ENCODE assay signal across 8 mouse cellular contexts in genomic region chr7:49521976-49522375, GRCm38 (mm10).
DNase-seq lines count a peak whose midpoint lies in the region; ATAC-seq lines count a peak whose summit lies in the region.

No protein-coding gene starts in this region.

- H3K9ac ChIP-seq in heart, embryonic 12.5 days: peak overlapping the region; percentile 60; the same call in 1 of the 2 replicates
- no peak overlapping the region for H3K9ac ChIP-seq in midbrain, embryonic 13.5 days (replicated peaks)

- no peaks in the 10 kb centered on the region for H3K27me3 ChIP-seq in heart, embryonic 12.5 days (replicated peaks)
- peaks cover 83% of the 10 kb centered on the region for H3K27me3 ChIP-seq in embryonic facial prominence, embryonic 10.5 days (replicated peaks; ENCODE audit: low read depth, poor library complexity, severe bottlenecking)
- peaks cover 23% of the 10 kb centered on the region for H3K27me3 ChIP-seq in midbrain, embryonic 13.5 days

- peak overlapping the region; percentile 93 for H3K27ac ChIP-seq in heart, embryonic 12.5 days (ENCODE audit: poor library complexity, severe bottlenecking)
- peak overlapping the region; percentile 15; the same call in 1 of the 2 replicates for H3K27ac ChIP-seq in embryonic facial prominence, embryonic 10.5 days (replicated peaks)
- H3K27ac ChIP-seq in midbrain, embryonic 13.5 days: no peak overlapping the region

- DNase-seq in heart, adult 8-10 months (ENCODE audit: low spot score): no peak
- no peak for DNase-seq in embryonic facial prominence, embryonic 10.5 days (ENCODE audit: low spot score)
- peak; percentile 3 for DNase-seq in induced T-regulatory cell, adult 2 months (ENCODE audit: low read depth)
- DNase-seq in right cerebral cortex, adult 2 months (ENCODE audit: low spot score in 2 of 2): no peak
- DNase-seq in adrenal gland, postnatal 36 days: no peak
- no peak for DNase-seq in urinary bladder, postnatal 25 days (ENCODE audit: low spot score)

- ATAC-seq in heart, embryonic 12.5 days (ENCODE audit: insufficient number of reproducible peaks, low FRiP score): no peak
- ATAC-seq in midbrain, embryonic 13.5 days: 0 out of 2 replicates have a peak, but pooled peaks have one; percentile 2

- peak overlapping the region; percentile 52 for H3K4me3 ChIP-seq in heart, embryonic 12.5 days
- peak overlapping the region; percentile 61 for H3K4me3 ChIP-seq in embryonic facial prominence, embryonic 10.5 days
- peak overlapping the region; percentile 29 for H3K4me3 ChIP-seq in midbrain, embryonic 13.5 days (replicated peaks)

- H3K9me3 ChIP-seq in heart, embryonic 12.5 days (replicated peaks): no peaks in the 10 kb centered on the region
- H3K9me3 ChIP-seq in embryonic facial prominence, embryonic 10.5 days: no peaks in the 10 kb centered on the region
- H3K9me3 ChIP-seq in midbrain, embryonic 13.5 days: no peaks in the 10 kb centered on the region

- WGBS in heart, embryonic 12.5 days: under 1% methylated on average over 9 of the region's 9 CpGs
- under 1% methylated on average over 9 of the region's 9 CpGs for WGBS in embryonic facial prominence, embryonic 10.5 days
- WGBS in midbrain, embryonic 13.5 days: under 1% methylated on average over 9 of the region's 9 CpGs

- H3K4me2 ChIP-seq in heart, embryonic 12.5 days: peak overlapping the region; percentile 73
- peak overlapping the region; percentile 55 for H3K4me2 ChIP-seq in midbrain, embryonic 13.5 days (replicated peaks)

- no peaks in the 10 kb centered on the region for H3K36me3 ChIP-seq in heart, embryonic 12.5 days
- H3K36me3 ChIP-seq in embryonic facial prominence, embryonic 10.5 days (replicated peaks): no peaks in the 10 kb centered on the region
- H3K36me3 ChIP-seq in midbrain, embryonic 13.5 days: no peaks in the 10 kb centered on the region

- peaks cover 55% of the 10 kb centered on the region for H3K4me1 ChIP-seq in heart, embryonic 12.5 days (replicated peaks)
- H3K4me1 ChIP-seq in embryonic facial prominence, embryonic 10.5 days: peaks cover 63% of the 10 kb centered on the region
- peaks cover 50% of the 10 kb centered on the region for H3K4me1 ChIP-seq in midbrain, embryonic 13.5 days (replicated peaks)
